Mouse (Mus musculus) cortical plate, adult 2 months (tissue): ENCODE data around the gene Bcar3.

Experiments used
- CTCF ChIP-seq: fragments of 200-500 bp; IDR thresholded peaks from 2 replicates; pipeline ENCODE4 v1.5.1; 2011; ENCODE audit warnings: mild to moderate bottlenecking, control low read depth, low read length; ENCODE audit not compliant: insufficient read depth; ENCODE audit errors: extremely low read depth
- POLR2A ChIP-seq: fragments of 200-500 bp; IDR thresholded peaks from 2 replicates; pipeline ENCODE4 v1.6.1; 2011; ENCODE audit warnings: mild to moderate bottlenecking, low read length, control low read depth; ENCODE audit not compliant: insufficient read depth; ENCODE audit errors: extremely low read depth

DNA sequence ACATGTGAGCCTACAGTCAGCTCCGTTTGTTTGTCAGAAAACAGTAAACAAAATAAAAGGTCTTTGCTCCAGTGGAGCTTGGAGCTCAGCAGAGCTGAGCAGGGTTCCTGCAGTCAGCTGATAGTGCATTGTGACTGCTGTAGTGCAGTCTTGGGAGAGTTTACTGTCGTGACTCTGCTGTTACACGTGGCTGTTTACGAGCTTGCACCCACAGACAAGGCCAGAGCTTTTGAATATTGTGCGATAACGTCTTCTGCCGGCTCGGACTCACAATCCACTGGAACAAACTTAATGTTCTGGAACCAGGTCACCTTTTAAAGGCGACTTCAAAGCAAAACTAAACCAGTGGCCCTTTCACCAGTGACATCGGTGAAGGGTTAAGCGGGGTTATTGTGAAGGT, 123.5 kb downstream of the Bcar3 start:
- no peak for TF ChIP-seq CTCF
- no peak for TF ChIP-seq POLR2A
